Mouse (Mus musculus): Measurements from ENCODE around the gene Flad1.

The Flad1 gene

DNA sequence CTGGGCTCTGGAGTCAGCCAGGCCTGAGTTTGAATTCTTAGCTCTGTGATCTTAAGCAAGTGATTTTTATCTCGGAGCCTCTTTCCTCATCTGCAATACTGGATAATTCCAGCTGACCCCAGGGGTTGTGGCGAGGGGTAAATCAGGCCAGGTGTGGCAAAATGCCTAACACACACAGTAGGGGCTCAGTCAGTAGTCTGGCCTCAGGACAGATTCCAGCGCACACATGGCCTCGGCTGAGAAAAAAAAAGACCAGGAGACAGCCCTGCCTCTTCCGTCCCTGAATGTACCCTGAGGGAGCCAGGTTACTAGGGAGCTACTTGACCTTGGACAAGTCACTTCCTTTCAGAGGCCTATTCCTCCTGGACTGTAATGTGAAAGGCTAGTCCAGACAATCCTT lies 28.7 kb downstream of the Flad1 start:
- WGBS, result 84% methylated on average over 5 of the region's 5 CpGs

- WGBS, result 91% methylated on average over 9 of the region's 9 CpGs
Observed at GRCm38 (mm10) chr3:89382033-89382882, 29.4 kb downstream of the Flad1 start.

DNA sequence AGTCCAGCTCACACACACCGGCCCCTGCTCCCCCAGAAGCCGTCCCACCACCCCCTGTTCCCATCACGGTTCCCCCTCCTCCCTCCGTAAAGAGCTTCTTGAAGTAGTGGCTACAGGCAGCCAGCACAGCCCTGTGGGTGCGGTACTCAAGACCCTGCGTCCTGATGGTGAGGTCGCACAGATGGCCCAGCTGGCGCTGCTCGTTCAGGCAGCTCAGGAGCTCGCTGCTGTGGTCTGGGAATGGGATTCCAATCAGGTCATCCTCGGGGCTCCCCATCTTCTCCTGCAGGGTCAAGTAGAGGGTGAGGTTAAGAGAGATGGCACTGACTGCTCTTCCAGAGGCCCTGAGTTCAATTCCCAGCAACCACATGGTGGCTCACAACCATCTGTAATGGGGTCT lies 30.4 kb downstream of the Flad1 start:
- 91% methylated on average over 11 of the region's 11 CpGs for WGBS

DNA sequence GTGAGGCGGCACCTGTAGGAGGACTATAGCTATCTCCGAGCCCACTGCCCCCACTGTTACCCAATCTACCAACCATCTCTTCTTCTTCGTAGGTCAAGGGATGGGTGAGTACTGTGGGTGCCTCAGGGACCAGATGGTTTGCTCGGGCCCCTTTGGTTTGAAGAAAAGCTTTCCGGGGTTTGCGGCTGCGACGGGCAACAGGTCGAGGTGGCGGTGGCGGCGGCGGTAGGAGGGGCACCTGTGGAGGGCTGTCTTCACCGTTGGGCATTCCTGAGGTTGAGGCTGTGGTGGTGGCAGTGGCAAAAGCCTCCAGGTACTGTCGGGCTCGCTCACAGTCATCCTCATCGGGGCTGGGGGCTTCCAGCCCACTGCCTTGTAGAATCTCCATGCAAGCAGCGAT lies 31.0 kb downstream of the Flad1 start:
- WGBS, result 95% methylated on average over 18 of the region's 18 CpGs

DNA sequence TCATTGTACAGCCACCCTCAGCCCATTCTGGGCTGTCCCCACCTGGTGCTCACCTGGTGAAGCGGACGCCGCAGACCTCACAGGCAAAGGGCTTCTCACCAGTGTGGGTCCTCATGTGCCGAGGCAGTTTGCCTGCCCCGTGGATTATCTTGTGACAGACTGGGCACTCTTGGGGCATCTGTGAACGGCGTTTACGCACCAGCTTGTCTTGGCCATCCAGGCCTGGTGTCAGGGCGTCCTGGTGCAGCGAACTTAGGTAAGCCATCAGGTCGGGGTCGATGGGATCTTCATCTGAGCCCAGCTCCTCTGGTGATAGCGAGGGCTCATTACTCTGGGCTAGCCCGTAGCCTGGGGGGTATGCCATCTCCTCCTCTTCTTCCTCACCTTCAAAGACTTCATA lies 31.4 kb downstream of the Flad1 start:
- WGBS, result 97% methylated on average over 14 of the region's 14 CpGs

GRCm38 (mm10) chr3:89379388-89380131 lies 32.1 kb downstream of the Flad1 start:
- WGBS, result 88% methylated on average over 31 of the region's 31 CpGs

DNA sequence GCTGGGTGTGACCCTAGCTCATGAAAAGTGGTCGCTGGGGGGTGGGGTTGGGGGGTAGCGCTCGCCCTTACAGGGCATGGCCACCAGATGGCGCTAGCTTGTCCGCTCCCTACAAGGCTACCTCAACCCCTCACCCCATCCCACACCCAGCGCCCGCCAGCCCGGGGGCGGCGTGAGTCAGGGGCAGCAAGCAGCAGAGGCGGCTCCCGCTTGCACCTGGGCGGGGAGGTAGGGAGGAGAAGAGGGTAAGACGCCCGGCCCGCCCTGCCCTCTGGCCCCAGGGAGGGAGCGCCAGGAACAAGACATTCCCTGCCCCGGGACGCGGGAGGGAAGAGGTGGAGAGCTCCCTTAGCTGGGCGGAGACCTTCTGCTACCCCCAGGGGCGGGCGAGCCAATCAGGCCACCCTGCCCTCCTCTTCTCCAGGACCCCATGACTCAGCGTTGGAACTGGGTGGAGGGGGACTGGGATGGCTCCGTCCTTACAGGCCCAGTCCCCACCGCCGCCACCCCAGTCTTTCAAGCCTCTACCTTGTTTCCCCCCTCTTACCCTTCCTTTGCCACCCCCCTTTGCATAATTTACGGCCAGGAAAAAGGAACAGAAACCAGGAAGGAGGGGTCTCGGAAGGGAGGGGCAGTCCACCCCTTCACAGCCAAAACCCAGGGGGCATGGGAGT lies 33.1 kb downstream of the Flad1 start:
- WGBS, result 3% methylated on average over 29 of the region's 29 CpGs

DNA sequence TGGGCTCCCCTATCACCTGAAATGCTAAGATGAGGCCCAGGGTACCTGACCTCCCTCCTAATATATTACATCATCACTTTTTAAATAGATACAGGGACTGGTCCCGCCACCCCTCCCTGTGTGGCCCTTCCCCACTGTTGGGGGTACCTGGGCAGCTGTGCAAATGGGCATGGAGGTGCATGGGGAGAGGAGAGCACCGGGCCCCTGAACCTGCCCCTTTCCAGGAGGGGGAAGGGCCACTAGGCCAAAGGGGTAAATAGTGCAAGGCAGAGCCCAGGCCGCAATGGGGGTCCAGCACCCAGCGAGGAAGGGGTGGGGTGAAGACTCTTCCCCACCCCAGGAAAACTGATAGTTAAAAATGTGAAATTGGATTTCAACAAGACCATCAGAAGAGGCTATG lies 33.8 kb downstream of the Flad1 start:
- WGBS, result 72% methylated on average over 4 of the region's 4 CpGs

DNA sequence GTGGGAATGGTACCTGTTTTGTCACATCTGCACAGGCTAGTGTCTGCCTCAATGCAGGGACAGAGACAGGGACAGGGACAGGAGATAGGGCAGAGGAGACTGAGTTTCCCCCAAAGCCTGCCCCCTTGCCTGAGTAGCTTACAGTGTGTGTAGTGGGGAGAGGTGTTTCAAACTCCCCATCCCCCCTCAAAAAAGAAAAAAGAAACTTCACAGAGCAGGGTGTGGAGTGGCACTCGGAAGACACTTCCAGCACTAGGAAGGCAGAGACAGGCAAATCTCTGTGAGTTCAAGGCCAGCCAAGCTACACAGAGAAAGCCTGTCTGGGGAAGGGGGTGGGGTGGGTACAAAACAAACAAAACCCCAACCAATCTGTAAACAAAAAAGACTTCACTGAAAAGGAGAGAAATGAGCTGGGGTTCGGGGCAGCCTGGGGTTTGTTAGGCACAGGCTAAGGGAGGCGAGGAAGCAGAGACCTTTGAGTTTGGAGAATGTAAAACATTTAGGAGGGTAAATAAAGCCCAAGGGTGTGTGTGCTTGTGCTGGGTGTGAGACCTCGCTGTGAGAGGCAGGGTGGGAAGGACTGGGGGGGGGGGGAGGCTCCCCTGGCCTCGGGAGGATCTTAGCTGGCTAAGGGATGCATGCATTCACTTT lies 38.0 kb downstream of the Flad1 start:
- 64% methylated on average over 5 of the region's 5 CpGs for WGBS

DNA sequence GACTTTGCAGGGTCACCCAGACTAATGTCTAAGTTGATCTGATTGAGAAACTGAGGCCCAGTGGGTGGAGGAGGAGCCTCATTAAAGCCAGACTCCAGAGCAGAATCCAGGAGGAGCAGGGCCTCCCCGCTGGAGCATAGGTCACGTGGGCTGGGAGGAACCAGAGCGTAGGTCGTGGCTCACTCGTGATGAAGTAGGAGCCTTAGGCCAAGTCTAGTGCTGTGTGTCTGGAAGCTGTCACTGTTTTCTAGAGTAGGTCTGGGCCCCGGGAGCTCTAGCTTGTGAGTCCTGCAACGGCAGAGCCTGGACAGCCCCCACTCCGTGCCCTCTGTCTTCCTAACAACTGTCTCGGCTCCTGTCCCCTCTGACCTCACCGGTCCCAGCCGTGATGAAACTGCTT lies 44.3 kb downstream of the Flad1 start:
- WGBS, result 79% methylated on average over 11 of the region's 11 CpGs

DNA sequence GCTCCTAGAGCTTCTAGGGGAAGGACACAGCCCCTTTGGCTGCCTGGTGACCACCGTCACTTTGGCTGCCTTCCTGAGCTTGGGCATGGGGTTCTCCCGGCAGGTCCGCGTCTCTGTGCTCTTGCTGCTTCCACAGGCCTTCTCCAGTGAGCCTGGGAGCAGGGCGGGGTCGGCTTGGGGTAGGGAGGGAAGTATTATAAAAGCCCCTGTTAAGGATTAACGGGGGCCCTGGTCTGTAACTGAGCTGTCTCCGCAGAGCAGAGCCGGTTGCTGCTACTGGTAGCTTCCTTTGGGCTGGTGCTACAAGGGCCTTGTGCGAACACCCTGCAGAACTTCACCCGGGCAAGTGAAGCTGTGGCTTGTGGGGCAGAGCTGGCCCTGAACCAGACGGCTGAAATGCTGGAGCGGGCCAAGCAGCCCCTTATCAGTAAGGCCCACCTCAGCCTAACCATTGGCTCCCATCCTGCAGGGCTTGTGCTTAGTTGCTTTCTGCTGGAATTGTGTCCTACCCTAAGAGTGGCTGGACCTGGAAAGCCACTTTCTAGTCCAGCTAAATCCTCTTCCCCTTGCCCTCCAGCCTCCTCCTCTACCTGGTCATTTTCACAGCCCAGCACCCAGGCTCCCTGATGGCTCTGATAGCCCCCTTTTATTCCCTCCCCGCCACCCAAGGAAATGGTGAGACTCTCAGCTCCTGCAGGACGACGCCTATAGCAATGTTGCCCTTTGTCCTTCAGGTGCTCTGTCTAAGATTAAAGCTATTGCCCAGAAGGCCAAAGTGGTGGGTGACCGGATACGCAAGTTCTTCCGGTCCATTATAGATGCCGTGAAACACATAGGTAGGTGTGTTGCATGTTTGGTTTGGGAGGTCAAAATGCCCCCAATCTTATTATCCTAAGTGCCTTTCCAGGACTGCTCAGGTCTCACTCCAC lies 45.9 kb downstream of the Flad1 start:
- 87% methylated on average over 20 of the region's 20 CpGs for WGBS

GRCm38 (mm10) chr3:89365153-89365485 lies 46.6 kb downstream of the Flad1 start, which contains the start of gene Dcst1:
Dcst1 (minus strand) TSS chr3:89365253.
- 89% methylated on average over 11 of the region's 11 CpGs for WGBS

DNA sequence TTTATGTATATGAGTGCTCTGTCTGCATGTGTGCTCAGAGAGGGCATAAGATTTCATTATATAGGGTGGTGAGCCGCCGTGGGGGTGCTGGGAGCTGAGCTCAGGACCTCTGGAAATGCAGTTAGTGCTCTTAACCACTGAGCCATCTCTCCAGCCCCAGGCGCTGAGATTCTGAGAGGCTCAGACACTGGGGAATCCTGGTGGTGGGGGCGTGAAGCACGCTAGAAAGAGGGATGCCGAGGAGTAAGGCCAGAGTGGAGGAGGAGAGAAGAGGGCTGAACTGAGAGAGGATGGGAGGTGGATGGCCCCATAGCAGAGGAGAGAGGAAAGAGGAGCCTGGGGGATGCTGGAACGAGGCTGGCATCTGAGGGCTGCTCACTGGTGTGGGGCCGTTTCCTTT lies 47.0 kb downstream of the Flad1 start:
- WGBS, result 57% methylated on average over 8 of the region's 8 CpGs

DNA sequence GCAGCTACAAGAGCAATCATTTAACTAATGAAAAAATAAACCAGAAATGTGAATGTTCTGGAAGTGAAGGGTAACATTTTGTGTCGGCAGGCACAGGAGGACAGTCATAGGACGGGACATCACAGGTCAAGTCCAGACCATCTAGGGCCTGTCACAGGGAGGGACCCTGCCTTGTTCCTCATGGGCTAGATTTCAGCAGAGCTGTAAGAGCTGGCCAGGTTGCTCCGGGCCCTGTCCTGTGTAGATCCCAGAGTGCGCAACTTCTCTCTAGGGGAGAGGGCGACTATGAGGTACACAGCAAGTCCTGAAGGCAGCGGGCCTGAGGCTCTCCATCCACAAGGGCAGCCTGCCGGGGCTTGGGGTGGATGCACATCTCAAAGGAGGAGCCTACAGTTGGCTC lies 50.0 kb downstream of the Flad1 start, which contains the start of gene Dcst2:
Gene Dcst2 (plus strand): TSS at position 301 of the 400 bp plus-strand sequence.
- WGBS, result 94% methylated on average over 7 of the region's 7 CpGs

- 76% methylated on average over 3 of the region's 3 CpGs for WGBS
Observed at GRCm38 (mm10) chr3:89360237-89360636, 51.4 kb downstream of the Flad1 start.

- 61% methylated on average over 6 of the region's 6 CpGs for WGBS
Observed at GRCm38 (mm10) chr3:89359630-89360029, 52.0 kb downstream of the Flad1 start.

GRCm38 (mm10) chr3:89356029-89356428 lies 55.6 kb downstream of the Flad1 start:
- WGBS, result 70% methylated on average over 9 of the region's 9 CpGs

GRCm38 (mm10) chr3:89355512-89355902 lies 56.2 kb downstream of the Flad1 start:
- WGBS, result 79% methylated on average over 6 of the region's 6 CpGs

GRCm38 (mm10) chr3:89354816-89355511 lies 56.7 kb downstream of the Flad1 start:
- 17% methylated on average over 5 of the region's 5 CpGs for WGBS

- 80% methylated on average over 5 of the region's 5 CpGs for WGBS
Observed at GRCm38 (mm10) chr3:89351271-89351670, 60.4 kb downstream of the Flad1 start.

Data from cerebral cortex, adult 2 months (tissue).